Comparison of ENCODE assay signal across 8 mouse cellular contexts in genomic region chrX:12080095-12080903, GRCm38 (mm10).
DNase-seq lines count a peak whose midpoint lies in the region; TF ChIP-seq lines count a peak whose summit lies in the region.

No protein-coding gene starts in this region.

- 0 out of 2 replicates have a peak, but pooled peaks have one; percentile 2 for TF ChIP-seq CTCF in layer of hippocampus, adult 2 months (conservative IDR thresholded peaks at IDR 0.05)

- peaks cover 48% of the 10 kb centered on the region for H3K4me1 ChIP-seq in erythroblast, embryonic 14.5 days (ENCODE audit: control insufficient read depth)

- peak overlapping the region; percentile 79 for H3K4me3 ChIP-seq in erythroblast, embryonic 14.5 days (replicated peaks)
- peak overlapping the region; percentile 70 for H3K4me3 ChIP-seq in layer of hippocampus, adult 2 months

- DNase-seq in ES-CJ7 (ENCODE audit: low read depth, low spot score), result peak; percentile 68
- peak; percentile 79 for DNase-seq in brain, adult 2 months (ENCODE audit: low read depth, low spot score)
- peak; percentile 65 to 74 for DNase-seq in heart, postnatal 14 days
- no peak for DNase-seq in layer of hippocampus, adult 2 months (ENCODE audit: low spot score in 2 of 2)
- peak; percentile 68 for DNase-seq in lung, postnatal 10 days
- peak; percentile 72 for DNase-seq in retina, embryonic 14.5 days (ENCODE audit: low spot score)
- DNase-seq in thymus, postnatal 4 days, result peak; percentile 80

- intact Hi-C loops in heart, postnatal 14 days (cut with DNase I), result no loop called here

- peaks cover 19% of the 10 kb centered on the region for H3K9me3 ChIP-seq in erythroblast, embryonic 14.5 days (ENCODE audit: control insufficient read depth, low read length)

- peak overlapping the region; percentile 91 for H3K27ac ChIP-seq in layer of hippocampus, adult 2 months

- peaks cover 100% of the 10 kb centered on the region for H3K27me3 ChIP-seq in erythroblast, embryonic 14.5 days (ENCODE audit: control insufficient read depth)

- H3K36me3 ChIP-seq in erythroblast, embryonic 14.5 days (ENCODE audit: control insufficient read depth), result no peaks in the 10 kb centered on the region

Comparison
In these comparisons a context has a peak if more than half of its experiments do, and no peak if none do; other contexts are left out.
1. DNase-seq: peak in ES-CJ7 (single experiment), brain, adult 2 months (single experiment), heart, postnatal 14 days (2 of 2), lung, postnatal 10 days (single experiment), retina, embryonic 14.5 days (single experiment) and thymus, postnatal 4 days (single experiment); none in layer of hippocampus, adult 2 months (0 of 2).